Mouse (Mus musculus): Measurements from ENCODE around the gene Zfp558.
A peak's percentile ranks its signal among the peaks of the same experiment; 100 is the strongest.
"Not testable (repeated sequence)": the region's sequence is repeated elsewhere in the genome, so short reads cannot be mapped to it uniquely, and the experiment has no call there.

The Zfp558 gene

DNA sequence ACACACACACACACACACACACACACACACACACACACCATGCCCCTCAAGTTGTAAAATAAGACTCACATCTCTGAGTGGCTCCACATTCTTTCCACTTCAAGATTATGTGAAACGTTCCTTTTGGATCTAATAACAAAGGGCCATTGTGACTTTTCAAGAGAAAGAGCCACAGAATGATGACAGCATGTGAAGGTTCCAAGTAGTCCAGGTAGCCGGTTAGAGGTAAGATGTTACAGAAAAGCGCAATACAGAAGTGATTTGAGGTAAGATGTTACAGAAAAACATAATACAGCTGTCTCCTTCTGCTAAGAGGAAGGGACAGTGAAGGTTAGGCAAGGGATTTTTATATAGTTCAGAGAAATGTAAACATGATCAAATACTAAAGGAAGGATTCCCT is at the start of gene Zfp558, which contains the start of gene Mbd3l1:
Gene Zfp558 (minus strand): TSS at position 101 of the 400 bp plus-strand sequence.
Gene Mbd3l1 (plus strand): TSS at position 192 of the 400 bp plus-strand sequence.
- DNase-seq: no peak

GRCm38 (mm10) chr9:18508098-18508497 is 30.0 kb upstream of the Zfp558 start:
- DNase-seq: no peak

GRCm38 (mm10) chr9:18473324-18474128 is 4.5 kb downstream of the Zfp558 start:
- DNase-seq: peak; percentile 69 to 73

DNA sequence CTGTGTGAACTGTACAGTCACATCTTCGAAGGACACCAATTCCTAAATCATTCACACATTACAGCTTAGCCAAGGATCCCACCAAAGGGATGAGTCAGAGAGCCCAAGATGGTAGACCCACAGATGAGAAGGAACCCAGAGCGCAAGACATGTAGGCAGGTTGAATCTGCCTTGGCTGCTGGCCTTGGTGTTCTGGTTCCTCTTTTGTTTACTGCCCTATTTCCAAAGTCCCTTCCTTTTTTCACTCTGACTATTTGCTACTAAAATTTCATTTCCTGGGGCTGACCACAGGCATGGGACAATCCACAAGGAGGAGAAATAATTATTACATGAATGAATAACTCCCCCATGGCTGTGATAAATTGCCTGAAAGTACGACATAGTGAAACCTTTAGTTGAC is 10.1 kb downstream of the Zfp558 start:
- DNase-seq: no peak

GRCm38 (mm10) chr9:18467350-18467749 is 10.7 kb downstream of the Zfp558 start:
- DNase-seq: no peak

DNA sequence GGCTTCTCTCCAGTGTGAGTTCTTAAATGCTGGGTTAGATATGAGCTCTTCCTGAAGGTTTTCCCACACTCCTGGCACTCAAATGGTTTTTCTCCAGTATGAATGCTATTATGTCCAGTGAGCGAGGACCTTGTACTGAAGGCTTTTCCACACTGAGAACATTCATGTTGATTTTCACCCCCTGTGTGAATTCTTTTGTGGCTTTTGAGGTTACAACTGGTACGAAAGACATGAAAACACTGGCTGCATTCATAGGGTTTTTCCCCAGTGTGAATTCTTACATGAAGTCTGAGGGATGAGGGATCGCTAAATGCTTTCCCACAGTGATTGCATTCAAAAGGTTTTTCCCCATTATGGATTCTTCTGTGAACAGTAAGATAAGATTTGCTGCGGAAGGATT is 21.5 kb downstream of the Zfp558 start:
- DNase-seq: no peak

DNA sequence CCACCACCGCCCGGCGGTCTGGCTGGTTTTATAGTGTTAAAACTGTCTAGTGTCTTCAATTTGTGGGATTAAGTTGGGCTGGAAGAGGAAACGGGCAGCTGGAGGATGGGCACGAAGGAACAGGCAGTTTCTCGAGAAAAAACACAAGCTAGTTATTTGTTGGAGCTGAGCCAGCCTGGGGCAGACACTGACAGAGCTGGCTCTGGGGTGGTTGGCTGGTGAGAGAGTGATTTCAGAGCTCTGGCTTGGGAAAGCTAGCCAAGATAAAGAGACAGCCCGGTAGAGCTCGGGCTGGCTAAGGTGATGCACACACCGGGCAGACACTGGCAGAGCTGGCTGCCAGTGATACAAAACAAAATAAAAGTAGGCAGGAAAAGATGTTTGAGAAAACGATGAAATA is 46.4 kb downstream of the Zfp558 start:
- no peak for DNase-seq

DNA sequence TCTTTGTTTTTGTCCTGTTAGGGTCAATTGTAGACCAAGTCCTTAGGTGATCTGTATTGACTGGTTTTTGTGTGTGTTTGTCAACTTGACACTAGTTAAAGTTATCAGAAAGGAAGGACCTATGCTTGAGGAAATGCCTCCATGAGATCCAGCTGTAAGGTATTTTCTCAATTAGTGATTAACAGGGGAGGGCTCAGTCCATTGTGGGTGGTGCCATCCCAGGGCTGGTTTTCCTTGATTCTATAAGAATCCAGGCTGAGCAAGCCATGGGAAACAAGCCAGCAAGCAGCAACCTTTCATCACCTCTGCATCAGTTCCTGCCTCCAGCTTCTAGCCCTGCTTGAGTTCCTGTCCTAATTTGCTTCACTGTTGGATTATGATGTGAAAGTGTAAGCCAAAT is 47.7 kb downstream of the Zfp558 start, which contains the start of gene Mbd3l2:
Gene Mbd3l2 (plus strand): TSS at position 301 of the 400 bp plus-strand sequence.
- no peak for DNase-seq

DNA sequence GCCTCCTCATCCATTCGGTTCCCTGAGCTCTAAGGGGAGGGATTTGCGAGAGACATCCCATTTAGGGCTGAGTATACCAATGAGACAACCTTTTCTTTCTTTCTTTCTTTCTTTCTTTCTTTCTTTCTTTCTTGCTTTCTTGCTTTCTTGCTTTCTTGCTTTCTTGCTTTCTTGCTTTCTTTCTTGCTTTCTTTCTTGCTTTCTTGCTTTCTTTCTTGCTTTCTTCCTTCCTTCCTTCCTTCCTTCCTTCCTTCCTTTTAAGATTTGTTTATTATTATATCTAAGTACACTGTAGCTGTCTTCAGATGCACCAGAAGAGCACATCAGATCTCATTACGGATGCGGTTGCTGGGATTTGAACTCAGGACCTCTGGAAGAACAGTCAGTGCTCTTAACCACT is 65.7 kb downstream of the Zfp558 start:
- DNase-seq: not testable (repeated sequence)

Measured in B cell, adult 2 months (primary cell).